ENCODE assay signal across 9 mouse cellular contexts in genomic region chr6:148441871-148442270, GRCm38 (mm10). TPM values are rescaled to one million over a fixed set of nuclear protein-coding genes. Genes with fewer than 3 reads are reported as not detected.
DNase-seq lines count a peak whose midpoint lies in the region; ATAC-seq lines count a peak whose summit lies in the region.
"Had no signal": no experiment of that assay in that cellular context is flagged by ENCODE, and none has a peak within 500 bp of the region (broad histone marks: within the 10 kb centered on the region; RNA-seq: fewer than 3 reads in every experiment).

No protein-coding gene starts in this region.

- peak overlapping the region; percentile 62; the same call in 1 of the 2 replicates for H3K4me3 ChIP-seq in heart, embryonic 16.5 days (ENCODE audit: low read length)

- H3K36me3 ChIP-seq in heart, embryonic 16.5 days (ENCODE audit: control insufficient read depth, insufficient read depth), result no peaks in the 10 kb centered on the region

- no peaks in the 10 kb centered on the region for H3K9me3 ChIP-seq in heart, embryonic 16.5 days (replicated peaks; ENCODE audit: control insufficient read depth, low read length)

- intact Hi-C loops in left cerebral cortex, postnatal 4 days (cut with DNase I), result loop anchor here (10.0 kb wide), 3 partner anchors 133 to 303 kb away; no protein-coding TSS in a partner anchor

- 0 out of 2 replicates have a peak, but pooled peaks cover 3% of the 10 kb centered on the region for H3K27me3 ChIP-seq in heart, embryonic 16.5 days (ENCODE audit: control insufficient read depth, insufficient read depth, low read length)

- WGBS in heart, embryonic 16.5 days, result 14% methylated on average over 5 of the region's 5 CpGs

- peak overlapping the region; percentile 71; the same call in 1 of the 2 replicates for H3K9ac ChIP-seq in heart, embryonic 16.5 days (ENCODE audit: low read length)

- peak; percentile 18 for DNase-seq in ovary, postnatal 36 days (ENCODE audit: low spot score)
- DNase-seq in ovary, postnatal 14 days (ENCODE audit: low spot score), result no peak
- DNase-seq in kidney, postnatal 14 days, result peak; percentile 9
- no peak for DNase-seq in left cerebral cortex, postnatal 4 days
- no peak for DNase-seq in adrenal gland, postnatal 4 days (ENCODE audit: low spot score in 2 of 2)
- no peak for DNase-seq in adrenal gland, postnatal 36 days

- peak overlapping the region; percentile 73 for H3K4me2 ChIP-seq in heart, embryonic 16.5 days (ENCODE audit: low read depth, low read length)

- peak; percentile 68 for ATAC-seq in heart, embryonic 16.5 days (replicated peaks; ENCODE audit: extremely low read depth, insufficient read depth, low FRiP score)
- no peak for ATAC-seq in granulocyte monocyte progenitor cell, adult 5-6 weeks (replicated peaks; ENCODE audit: poor library complexity, severe bottlenecking)

- 0 out of 2 replicates have a peak overlapping the region, but pooled peaks have one; percentile 49 for H3K27ac ChIP-seq in heart, embryonic 16.5 days (ENCODE audit: low read length)

- H3K4me1 ChIP-seq in heart, embryonic 16.5 days (ENCODE audit: control insufficient read depth, insufficient read depth, low read length), result peaks cover 18% of the 10 kb centered on the region

RNA-seq across cellular contexts. Expression of gene Tmtc1, which starts 2.3 kb away (rescaled TPM):
- polyA plus RNA-seq in heart, embryonic 16.5 days (2015; fragmentation: Nextera tagmentation; extraction: Ambion mirVana), result 1.7 and 3.3 TPM in 2 replicates
- total RNA-seq in granulocyte monocyte progenitor cell, adult 5-6 weeks (2014; fragmentation: Nextera tagmentation), result not detected in 2 replicates
- total RNA-seq in granulocyte monocyte progenitor cell, adult 5-6 weeks (2017), result not detected in 2 replicates
- total RNA-seq in left cerebral cortex, postnatal 4 days (2021), result 10 to 100 TPM; 36.7 to 37.5 TPM
- total RNA-seq in adrenal gland, postnatal 4 days (2021), result 10 to 100 TPM; 10.2 to 12.4 TPM
- 10 to 100 TPM; 12.0 to 13.8 TPM for total RNA-seq in adrenal gland, postnatal 36 days (2021)
- total RNA-seq: MEL had no signal

Comparison
In these comparisons a context has a peak if more than half of its experiments do, and no peak if none do; other contexts are left out.
1. DNase-seq: peak in ovary, postnatal 36 days (single experiment) and kidney, postnatal 14 days (single experiment); none in ovary, postnatal 14 days (single experiment), left cerebral cortex, postnatal 4 days (single experiment), adrenal gland, postnatal 4 days (0 of 2) and adrenal gland, postnatal 36 days (0 of 2).
2. RNA of gene Tmtc1, which starts 2.3 kb away (total RNA-seq): 36.7 to 37.5 TPM in left cerebral cortex, postnatal 4 days, 12.0 to 13.8 TPM in adrenal gland, postnatal 36 days and 10.2 to 12.4 TPM in adrenal gland, postnatal 4 days; not detected in granulocyte monocyte progenitor cell, adult 5-6 weeks; every median in the first group is over 10 times any median in the second.